Mouse (Mus musculus) telencephalon, adult 2 months (tissue): Measurements from ENCODE around the gene Cadps2.

ENCODE experiments used
- DNase-seq: peaks from one replicate; pipeline ENCODE4 v3.0.0-alpha.2; 2011; ENCODE audit warnings: low read depth, low spot score

Cadps2 gene

DNA sequence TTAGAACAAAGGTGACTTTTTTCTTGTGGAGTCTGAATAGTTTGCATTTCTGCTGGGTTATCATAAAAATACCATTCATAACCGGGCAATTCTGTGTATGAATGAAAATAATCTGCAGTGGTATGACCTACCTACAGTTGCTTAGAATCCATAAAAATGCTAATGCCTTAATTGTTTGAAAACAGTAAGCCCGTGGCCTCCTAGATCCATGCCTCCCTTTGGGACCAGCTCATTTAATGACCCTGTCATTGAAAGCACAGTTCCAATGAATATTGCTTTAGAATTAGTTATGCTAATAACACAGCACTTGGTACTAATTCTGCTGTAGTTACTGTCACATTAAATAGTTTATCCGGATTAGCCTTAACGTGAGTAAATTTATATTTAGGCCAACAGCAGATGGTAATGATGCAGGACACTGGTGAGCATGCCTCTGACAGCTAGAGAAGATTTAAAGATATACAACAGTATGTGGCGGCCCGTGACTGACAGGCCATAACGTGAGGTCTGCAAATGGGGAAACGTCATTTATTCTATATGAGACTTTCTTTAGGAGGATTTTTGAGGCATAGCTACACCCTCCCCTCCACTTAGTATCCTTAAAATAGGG lies 477.3 kb downstream of the Cadps2 start:
- no peak for DNase-seq

GRCm38 (mm10) chr6:23360596-23360995 lies 478.6 kb downstream of the Cadps2 start:
- DNase-seq, result no peak

DNA sequence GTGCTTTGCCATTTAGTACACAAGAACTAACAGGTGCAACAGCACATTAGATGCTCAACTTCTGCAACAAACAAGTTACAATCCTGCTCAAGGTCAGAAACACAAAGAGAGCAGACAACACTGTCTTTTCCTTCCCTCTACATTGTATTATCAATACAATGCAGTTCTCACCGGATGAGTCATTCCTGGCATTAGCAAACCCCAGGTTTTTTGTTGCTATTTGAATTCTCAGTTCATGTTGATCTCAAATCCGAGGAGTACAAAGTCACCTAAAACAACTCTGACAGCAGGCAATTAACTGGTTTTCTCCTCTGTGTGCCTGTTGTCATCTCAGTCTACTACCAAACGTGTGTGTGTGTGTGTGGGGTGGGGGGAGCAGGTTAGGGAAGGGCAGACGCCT lies 483.1 kb downstream of the Cadps2 start:
- DNase-seq, result no peak

DNA sequence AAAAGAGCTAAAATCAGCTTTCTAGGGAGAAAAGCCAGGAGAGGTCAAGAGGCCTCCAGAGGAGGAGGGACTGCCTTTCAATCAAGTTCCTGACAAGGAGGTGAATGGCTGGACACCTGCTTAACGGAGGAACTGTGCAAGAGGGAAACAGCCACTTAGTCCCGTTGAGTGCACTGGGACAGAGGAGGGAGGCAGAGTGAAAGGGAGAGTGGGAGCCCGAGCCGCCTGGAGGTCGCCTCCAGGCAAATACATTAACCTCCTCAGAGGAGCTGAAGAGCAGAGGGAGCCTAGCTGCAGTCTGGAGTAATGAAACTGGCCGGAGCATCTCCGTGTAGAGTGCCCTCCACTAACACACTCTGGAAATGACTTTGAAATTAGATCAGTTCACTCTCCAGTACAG lies 485.7 kb downstream of the Cadps2 start:
- DNase-seq, result no peak

GRCm38 (mm10) chr6:23337411-23338063 lies 501.7 kb downstream of the Cadps2 start:
- DNase-seq, result no peak

GRCm38 (mm10) chr6:23314945-23315344 lies 524.3 kb downstream of the Cadps2 start:
- DNase-seq, result no peak

- DNase-seq, result no peak
These were observed 524.9 kb downstream of the Cadps2 start for GRCm38 (mm10) chr6:23314291-23314690.

DNA sequence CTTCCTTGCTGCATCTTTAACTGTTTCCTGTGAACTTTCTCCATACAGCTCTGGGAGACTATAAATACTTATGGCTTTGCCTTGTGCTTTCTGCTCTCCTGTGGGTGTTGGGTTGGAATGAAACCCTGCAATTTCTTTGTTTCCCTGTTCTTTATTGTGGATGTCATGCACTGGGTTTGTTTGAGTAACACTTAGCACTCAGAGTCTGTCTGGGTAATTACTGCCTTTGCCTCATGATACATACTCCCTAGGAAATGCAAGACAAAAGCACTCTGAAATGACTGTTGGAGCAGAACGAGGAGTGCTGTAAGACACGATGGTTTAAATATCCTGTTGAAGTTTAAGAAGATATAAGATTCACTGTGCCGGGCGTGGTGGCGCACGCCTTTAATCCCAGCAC lies 533.2 kb downstream of the Cadps2 start:
- peak; percentile 5 for DNase-seq

GRCm38 (mm10) chr6:23298596-23298995 lies 540.6 kb downstream of the Cadps2 start:
- no peak for DNase-seq

- DNase-seq, result no peak
These were observed 544.5 kb downstream of the Cadps2 start for GRCm38 (mm10) chr6:23294685-23295084.

DNA sequence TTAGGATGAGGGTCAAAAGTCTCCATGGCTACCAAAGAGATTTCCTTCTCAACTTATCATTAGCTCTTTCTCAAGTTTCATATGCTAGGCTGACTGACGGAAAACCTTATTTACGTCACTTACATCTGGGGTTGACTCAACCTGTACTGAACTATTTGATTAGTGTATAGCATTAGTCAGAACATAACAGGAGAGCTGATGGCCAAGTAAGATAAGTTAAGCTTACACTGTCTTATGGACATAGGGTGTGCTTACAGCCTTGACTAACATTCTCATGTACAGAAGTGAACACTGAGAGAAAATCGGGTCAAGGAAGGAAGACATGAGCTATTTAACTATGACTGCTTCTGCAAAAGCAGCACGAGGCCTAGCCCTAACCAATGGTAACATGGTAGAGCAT lies 550.5 kb downstream of the Cadps2 start:
- no peak for DNase-seq

GRCm38 (mm10) chr6:23281514-23281820 lies 557.8 kb downstream of the Cadps2 start:
- no peak for DNase-seq

DNA sequence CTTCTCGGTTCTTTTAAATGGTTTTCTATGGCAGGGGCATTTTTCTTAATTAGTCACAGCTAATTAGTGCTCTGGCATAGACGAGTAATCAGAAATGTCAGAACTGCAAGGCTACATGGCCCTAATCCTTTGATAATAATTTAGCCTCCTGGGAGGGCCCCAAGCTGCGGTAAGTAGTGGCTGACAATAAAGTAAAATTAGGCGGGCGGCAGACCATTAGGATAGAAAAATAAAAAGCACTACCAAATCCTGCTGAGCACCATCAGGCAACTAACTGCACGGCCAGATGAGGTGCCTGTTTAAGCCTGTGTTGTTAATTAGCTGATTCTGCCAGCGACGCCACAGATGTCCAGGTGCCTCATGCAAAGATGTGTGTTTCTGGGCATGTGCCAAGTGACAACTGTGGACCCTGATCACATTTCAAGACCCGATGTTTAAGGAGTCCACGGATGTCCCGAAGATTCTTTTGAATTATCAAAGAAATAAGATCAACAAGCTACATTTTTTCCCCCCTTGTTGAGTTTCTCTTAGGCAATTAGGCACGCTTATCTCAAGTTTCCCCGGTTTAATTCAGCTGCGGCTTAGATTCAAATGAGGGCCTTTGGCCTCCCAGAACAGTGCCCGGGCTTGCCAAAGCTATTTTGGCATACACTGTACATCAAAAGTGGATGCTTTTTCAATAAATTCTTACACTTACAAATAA lies 558.3 kb downstream of the Cadps2 start:
- no peak for DNase-seq

DNA sequence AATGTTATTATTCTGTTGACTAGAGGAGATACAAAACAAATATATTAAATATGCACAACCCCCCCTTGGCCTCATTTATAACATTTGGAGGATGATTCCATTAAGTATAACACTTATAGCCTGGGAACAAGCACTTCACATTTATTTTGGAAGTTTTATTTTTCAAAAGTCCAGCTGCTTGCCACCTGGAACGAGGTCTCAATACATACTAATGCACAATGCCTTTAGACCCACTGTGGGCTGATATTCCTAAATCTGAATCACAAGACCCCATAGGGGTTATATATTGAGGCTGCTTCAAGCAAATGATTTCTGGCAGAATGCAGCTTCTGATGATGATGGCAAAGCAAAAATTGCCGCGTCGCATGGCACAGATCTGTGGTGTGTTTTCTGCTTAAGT lies 565.7 kb downstream of the Cadps2 start:
- DNase-seq, result no peak

GRCm38 (mm10) chr6:23272979-23273378 lies 566.2 kb downstream of the Cadps2 start:
- no peak for DNase-seq

DNA sequence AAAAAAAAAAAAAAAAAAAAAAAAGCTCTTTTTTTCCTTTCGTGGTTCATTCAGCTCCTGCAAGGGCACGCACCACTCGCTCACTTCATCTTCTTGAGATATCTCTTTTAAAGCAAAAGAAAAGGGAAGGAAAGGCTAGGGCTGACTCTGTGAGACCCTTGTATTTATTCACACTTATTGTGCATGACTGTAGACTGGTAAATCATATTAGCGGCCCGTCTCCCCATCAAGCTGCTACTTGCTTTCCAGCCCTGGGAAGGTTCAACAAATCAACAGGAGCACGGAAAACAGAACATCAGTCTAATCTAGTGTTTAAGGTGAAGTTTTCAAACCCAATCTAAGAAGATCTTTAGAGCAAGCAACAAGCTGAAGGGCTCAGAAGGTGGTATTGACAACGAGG lies 566.7 kb downstream of the Cadps2 start:
- no peak for DNase-seq

DNA sequence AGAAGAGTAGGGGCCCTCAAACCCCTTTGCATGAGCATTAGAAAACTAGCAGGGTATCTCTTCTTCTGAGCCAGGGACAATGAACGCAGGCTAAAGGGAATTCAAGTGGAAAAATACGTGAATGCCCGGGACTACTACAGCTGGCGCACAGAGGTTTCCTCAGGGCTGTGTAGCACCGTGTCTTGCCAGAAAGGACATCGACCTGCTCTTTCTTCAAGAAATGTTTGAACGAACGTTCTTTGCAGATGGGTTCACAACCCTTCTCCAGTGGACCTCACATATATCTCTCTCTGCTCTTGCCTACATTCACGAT lies 578.5 kb downstream of the Cadps2 start:
- no peak for DNase-seq

GRCm38 (mm10) chr6:23260016-23260737 lies 579.0 kb downstream of the Cadps2 start:
- DNase-seq, result no peak

- DNase-seq, result no peak
These were observed 581.2 kb downstream of the Cadps2 start for GRCm38 (mm10) chr6:23257981-23258380.

DNA sequence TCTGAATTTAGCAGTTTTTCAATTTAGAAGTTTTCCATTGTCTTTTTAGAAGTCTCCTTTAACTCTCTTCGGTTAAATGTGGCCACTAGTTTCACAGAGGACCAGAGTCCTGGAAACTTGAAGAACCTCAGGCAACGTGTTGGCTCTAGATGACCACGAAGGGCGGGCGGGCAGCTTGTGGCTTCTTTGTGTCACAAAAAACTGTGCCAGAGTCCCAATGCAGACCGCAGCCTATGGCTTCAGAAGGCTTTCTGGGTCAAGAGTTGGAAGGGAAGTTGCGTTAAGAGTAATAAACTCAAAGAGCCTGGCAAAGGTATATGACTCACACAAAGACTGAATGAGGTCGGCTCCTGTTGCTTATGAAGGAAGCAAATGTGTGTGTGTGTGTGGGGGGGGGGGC lies 584.1 kb downstream of the Cadps2 start:
- no peak for DNase-seq

GRCm38 (mm10) chr6:23254644-23255043 lies 584.6 kb downstream of the Cadps2 start:
- DNase-seq, result no peak

DNA sequence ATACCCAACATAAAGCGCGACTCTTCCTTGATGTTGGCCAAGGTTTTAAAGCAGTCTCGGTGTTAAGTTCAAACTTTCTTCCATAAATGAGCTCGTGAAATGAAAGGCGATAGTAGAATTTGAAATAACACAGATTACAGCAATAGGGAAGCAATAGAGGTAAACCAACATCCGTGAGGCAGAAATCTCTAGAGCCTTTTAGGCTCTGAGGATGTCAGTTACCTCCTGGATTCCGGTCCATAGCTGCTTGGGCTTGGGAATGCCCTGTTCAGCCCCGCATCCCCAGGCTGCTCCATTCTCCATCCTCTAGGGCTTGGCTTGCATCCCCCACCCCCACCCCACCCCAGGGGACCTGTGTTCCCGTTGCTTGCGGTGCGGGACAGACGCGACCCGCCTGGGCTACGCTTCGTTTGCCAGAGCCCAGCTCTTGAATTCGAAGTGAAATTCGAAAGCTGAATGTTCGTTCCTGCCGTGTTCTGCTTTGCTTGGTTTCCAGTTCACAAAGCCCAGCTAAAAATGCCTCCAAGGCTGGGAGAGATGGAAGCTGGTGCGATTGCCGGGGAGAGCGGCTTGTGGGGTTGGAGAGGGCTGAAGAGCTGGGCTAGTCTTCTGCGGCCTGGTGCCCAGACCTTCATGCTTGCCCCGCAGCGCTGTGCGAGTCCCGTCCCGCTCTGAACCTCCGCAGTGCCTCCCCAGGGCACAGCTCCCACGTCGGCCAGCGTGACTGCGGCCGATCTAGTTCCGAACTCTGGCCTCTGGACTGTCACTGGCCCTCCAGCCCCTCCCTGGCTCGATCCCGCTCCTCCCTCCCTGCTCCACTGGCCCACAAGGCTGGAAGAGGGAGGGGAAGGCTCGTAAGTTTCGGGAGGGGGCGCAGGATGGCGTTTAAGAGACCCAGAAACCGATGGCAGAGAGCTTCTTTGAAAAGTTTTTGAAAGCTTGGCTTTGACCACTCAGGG lies 585.6 kb downstream of the Cadps2 start:
- DNase-seq, result no peak
